Mouse (Mus musculus): ENCODE measurements around the gene Sorbs1. TPM values are rescaled to one million over a fixed set of nuclear protein-coding genes. Genes with fewer than 3 reads are reported as not detected.

Gene Sorbs1
- total RNA-seq, 4 experiments from 2014 or later, result 159 to 179 (median 160) TPM

GRCm38 (mm10) chr19:40481115-40481514 is 32.5 kb downstream of the Sorbs1 start:
- no peak for DNase-seq (ENCODE audit: low spot score in 2 of 2)

DNA sequence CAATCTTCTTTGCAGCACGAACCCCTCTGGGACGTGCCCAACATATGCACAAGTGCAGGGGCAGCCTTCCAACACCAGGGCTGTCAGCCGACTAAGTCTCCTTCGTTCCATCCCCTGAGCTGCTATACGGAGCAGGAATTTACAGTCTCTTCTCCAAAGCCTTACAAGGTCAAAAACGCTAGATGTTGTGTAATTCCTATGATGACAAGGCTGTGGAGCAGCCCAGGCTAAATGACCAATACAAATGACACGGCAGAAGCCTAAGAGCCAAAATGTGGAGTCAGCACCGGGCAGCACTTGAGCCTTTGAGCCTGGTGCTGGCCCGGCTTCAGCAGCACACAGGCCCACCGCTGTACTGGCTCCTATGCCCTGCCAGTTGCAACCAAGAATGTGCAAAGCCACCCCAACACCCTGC is 35.4 kb downstream of the Sorbs1 start:
- no peak for DNase-seq (ENCODE audit: low spot score in 2 of 2)

GRCm38 (mm10) chr19:40477445-40477941 is 36.1 kb downstream of the Sorbs1 start:
- no peak for DNase-seq (ENCODE audit: low spot score in 2 of 2)

GRCm38 (mm10) chr19:40476491-40476890 is 37.1 kb downstream of the Sorbs1 start:
- DNase-seq (ENCODE audit: low spot score in 2 of 2), result no peak

- DNase-seq (ENCODE audit: low spot score in 2 of 2), result peak; percentile 28 to 63
Measured at GRCm38 (mm10) chr19:40471526-40472245, 41.9 kb downstream of the Sorbs1 start.

- no peak for DNase-seq (ENCODE audit: low spot score in 2 of 2)
Measured at GRCm38 (mm10) chr19:40469792-40470191, 43.8 kb downstream of the Sorbs1 start.

DNA sequence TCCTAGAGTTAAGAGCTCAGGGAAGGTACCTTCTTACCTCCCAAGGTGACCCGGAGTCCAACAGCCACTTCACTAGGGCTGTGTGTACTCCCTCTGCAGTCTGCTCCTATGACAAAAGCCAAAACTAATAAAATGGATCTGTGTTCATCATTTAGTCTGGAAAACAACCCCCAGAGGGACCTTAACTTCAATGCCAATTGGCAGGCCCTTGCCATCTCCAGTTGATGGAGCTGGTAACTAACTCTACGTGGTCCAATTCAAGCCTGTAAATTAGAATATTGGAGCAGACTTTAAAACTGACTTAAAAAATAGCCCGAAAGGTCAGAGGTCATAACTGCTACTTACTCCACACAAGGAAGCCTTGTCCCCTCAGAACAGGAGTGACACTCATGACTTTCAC is 45.3 kb downstream of the Sorbs1 start:
- DNase-seq (ENCODE audit: low spot score in 2 of 2), result no peak

DNA sequence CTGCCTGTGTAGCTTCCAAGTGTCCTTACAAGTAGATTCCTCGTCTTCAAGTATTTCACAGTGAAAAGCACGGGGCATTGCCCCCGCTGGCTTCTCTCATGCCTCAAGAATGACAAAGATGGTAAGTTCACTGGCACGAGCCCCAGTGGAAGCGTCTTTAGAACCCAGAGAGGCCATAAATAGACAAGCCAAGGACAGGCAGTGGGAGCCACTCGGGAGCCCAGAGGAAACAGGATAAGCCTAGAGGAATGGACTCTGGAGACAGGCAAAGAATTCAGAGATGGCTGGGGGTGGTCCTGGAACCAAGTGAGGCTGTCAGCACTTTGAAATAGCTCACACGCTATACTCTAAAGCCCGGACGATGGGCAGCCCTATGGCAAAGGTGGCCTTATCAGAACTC is 45.8 kb downstream of the Sorbs1 start:
- DNase-seq (ENCODE audit: low spot score in 2 of 2), result no peak

DNA sequence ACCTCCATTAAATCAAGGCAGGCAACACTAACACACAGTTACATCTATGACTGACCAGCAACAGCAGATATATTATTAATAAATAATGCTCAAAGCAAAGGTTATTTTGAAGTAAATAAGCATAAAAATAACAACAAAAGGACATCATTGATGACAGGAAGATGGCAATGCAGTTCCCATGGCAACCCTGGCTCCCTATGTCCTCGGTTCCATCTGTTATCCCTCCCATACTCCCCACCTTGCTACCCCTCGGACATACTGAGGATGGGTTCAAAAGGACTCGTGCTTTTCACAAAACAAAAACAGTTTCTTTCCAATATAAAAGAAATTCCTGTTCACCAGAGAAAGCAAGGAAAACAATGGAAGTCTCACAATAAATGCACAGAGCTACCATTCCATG is 48.2 kb downstream of the Sorbs1 start:
- DNase-seq (ENCODE audit: low spot score in 2 of 2), result no peak

GRCm38 (mm10) chr19:40464408-40464807 is 49.2 kb downstream of the Sorbs1 start:
- DNase-seq (ENCODE audit: low spot score in 2 of 2), result no peak

DNA sequence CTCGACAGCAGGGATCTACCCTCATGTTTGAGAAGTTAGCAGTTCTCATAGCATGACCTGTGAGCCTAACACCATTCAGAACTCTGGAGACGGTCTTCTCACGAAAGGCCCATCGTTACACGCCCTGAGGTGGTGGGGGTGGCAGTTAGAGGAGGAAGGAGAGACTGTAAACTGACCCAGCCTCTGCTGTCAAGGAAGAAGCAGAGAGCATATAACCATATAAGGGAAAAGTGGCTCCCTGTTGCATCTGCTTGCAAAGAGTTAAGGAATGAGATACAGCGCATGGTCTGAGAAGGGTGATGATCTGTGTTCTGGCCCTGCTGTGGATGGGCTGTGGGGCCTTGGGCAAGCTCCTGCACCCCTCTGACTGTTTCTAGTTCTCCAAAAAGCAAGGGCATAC is 50.7 kb downstream of the Sorbs1 start:
- DNase-seq (ENCODE audit: low spot score in 2 of 2), result no peak

DNA sequence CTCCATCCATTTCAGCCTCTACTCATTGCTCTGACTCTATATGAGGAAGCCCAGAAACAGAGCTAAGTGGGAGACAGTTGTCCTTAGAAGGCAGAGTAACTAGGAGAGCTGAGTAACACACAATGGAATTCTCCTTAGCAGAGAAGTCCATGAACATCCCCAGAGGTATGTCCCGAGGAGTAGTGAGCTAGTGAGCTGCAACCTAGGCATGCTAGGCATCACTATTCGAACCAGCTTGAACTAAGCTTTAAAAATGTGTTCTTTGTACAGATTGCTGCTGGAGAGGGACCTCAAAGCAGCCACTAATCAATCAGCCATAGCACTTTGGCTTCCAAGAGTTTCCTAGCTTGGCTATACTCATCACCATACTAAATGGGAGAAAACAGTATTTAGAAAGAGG is 51.1 kb downstream of the Sorbs1 start:
- DNase-seq (ENCODE audit: low spot score in 2 of 2), result no peak

DNA sequence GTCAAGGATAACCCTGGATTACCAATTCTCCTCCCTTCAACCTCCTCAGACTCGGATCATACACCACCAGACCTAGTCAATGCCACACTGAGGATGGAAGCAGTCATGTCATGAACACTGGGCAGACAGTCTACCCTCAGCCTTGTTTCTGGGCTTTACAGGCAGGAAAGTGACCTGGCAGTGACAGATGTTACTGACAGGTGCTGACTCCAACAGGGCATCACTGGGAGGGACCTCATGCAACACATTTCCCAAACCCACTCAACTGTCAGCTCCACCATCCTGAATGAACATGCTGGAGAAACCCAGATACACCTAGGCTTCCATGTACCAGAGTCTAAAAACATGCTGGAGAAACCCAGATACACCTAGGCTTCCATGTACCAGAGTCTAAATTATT is 51.9 kb downstream of the Sorbs1 start:
- DNase-seq (ENCODE audit: low spot score in 2 of 2), result no peak

- no peak for DNase-seq (ENCODE audit: low spot score in 2 of 2)
Measured at GRCm38 (mm10) chr19:40460854-40461490, 52.6 kb downstream of the Sorbs1 start.

GRCm38 (mm10) chr19:40459338-40459737 is 54.2 kb downstream of the Sorbs1 start:
- DNase-seq (ENCODE audit: low spot score in 2 of 2), result no peak

DNA sequence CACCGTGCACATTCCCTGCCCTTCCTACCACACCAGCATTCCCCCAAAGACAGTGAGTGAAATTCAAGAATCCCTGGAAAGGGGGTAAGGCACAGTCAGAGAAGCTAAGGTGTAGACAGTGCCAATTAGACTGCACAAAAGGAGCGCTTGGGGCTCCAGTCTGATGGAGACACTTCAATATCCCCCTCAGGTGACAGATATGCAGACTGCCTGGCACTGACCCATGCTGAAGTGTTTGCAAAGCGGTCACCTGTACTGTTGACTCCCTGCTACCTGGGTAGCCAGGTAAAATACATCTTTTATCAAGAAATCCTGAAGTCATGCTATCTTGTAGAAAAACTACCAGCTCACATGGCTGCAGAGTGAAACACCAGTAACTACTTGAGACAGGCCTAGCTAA is 54.8 kb downstream of the Sorbs1 start:
- no peak for DNase-seq (ENCODE audit: low spot score in 2 of 2)

- DNase-seq (ENCODE audit: low spot score in 2 of 2), result no peak
Measured at GRCm38 (mm10) chr19:40455248-40455647, 58.3 kb downstream of the Sorbs1 start.

DNA sequence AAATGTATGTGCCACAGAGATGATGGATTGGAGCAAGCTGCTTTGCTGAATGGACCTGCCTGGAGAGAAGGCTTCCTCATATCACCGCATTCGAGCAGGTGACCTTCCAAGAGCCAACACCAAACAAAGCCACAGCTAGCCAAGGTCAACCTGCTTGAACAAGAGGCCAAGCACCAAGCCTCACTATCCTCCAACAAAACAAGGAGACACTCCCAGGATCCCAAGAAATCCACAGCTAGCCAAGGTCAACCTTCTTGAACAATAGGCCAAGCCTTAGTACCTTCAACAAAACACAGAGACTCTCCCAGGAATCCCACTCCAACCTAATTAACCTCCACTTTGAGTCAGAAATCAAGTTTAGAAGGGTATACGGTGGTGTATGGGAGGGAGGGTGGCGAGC is 59.5 kb downstream of the Sorbs1 start:
- no peak for DNase-seq (ENCODE audit: low spot score in 2 of 2)

DNA sequence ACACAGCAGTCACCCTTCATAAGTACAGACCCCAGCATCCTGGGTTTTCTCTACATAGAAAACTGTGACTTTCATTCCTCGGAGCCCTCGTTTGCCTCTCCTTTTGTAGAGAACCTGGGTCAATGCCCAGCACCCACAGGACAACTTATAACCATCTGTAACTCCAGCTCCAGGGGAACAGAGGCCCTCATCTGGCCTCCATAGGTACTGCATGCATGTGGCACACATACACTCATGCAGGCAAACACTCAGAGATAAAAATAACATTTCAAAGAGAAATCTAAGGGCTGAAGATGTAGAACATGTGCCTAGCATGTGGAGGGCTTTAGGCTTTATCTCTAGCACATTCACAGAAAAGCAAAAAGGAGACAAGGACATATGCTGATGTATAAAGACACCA is 61.4 kb downstream of the Sorbs1 start:
- DNase-seq (ENCODE audit: low spot score in 2 of 2), result no peak

DNA sequence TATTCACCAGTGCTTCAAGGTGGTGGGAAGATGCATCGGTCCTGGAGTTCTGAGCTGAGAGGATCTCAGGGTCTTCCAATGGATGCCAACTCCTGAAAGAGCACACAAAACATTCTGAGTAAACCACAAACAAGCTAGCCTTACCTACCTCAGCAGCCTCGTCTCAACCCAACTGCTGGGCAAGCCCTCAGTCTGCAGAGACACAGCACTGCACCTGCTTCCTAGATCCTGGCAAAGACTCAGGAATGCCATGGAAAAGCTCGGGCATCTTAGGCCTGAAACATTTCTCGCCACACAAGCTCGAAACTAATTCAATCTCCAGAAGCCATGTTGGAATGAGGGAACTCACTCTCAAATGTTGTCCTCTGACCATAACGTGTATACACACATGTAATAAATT is 62.3 kb downstream of the Sorbs1 start:
- no peak for DNase-seq (ENCODE audit: low spot score in 2 of 2)

DNA sequence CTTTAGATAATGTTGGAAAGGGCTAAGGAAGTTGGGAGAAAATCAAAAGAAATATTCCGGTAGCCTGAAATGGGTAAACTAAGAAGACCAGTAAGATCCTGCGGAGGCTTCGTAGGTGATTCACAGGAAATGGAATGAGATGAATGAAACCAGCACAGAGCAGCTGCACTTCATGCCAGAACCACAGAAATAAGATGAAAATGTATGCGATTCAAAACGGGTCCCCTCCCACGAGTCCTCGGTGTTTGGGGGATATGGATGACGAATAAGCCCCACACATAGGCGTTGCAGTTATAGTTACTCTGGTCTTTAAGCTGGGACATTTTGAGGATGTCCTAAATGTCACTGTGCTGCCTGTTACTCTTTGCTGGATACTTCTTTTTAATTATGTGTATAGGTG is 67.1 kb downstream of the Sorbs1 start:
- peak in 1 of 2 experiments; percentile 55 for DNase-seq (ENCODE audit: low spot score in 2 of 2)

DNA sequence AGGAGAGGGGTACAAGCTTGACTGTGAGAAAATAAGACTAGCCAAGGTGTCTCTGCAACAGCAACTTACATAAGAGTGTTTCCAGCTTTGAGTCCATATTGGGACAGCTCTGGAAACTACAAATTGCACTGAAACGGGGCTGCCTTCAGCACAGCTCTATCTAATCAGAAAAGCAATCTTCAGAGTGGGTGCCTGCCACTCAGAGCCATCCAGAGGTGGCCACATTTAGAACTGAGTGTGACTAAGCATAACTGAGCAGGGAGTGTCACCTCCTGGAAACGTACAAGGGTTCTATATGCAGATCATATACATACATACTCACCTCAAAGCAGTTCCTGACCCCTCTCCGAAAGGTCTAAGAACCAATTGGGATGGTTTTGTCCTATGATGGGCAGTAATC is 71.2 kb downstream of the Sorbs1 start:
- no peak for DNase-seq (ENCODE audit: low spot score in 2 of 2)

DNA sequence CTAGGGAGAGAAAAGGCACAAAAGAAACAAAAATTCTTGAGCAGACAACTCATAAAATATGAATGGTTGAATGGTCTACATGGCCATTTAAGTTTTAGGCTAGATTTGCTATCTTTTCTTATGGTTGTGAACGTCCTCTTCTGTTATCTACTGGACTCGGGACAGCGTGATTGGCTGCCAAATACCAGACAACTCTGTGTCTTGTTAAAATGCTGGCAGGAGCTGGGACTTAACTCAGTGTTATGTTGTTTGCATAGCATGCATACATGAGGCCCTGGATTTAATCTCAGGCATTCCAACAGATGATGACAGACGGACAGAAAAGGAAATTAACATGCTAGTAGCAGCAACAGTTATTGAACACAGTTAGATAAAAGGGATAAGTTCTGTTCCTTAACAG is 72.6 kb downstream of the Sorbs1 start:
- no peak for DNase-seq (ENCODE audit: low spot score in 2 of 2)

Measured in left cerebral cortex, adult 8-10 months (tissue).